Mouse (Mus musculus): ENCODE data around the gene Lrpprc. TPM values are rescaled to one million over a fixed set of nuclear protein-coding genes. Genes with fewer than 3 reads are reported as not detected.
A peak's percentile ranks its signal among the peaks of the same experiment; 100 is the strongest.

Gene Lrpprc
- polyA plus RNA-seq, 1 experiment from 2014 or later = 68.2 TPM

- Histone ChIP-seq H3K9ac (no peak within 1 kb of the TSS), H3K4me1 (no peaks in the 10 kb centered on the region), H3K27ac (no peak within 1 kb of the TSS), H3K36me3 (no peaks in the 10 kb centered on the region), H3K27me3 (replicated peaks) (peaks cover under 1% of the 10 kb centered on the region; the same call in 1 of the 2 replicates), H3K9me3 (replicated peaks) (no peaks in the 10 kb centered on the region), H3K4me2 (no peak within 1 kb of the TSS), H3K4me3 (no peak within 1 kb of the TSS)
- no peak; the same call in 1 of the 2 replicates for ATAC-seq
- WGBS (ENCODE audit: insufficient replicate concordance) = 59% methylated on average over 18 of the region's 18 CpGs
Observed at GRCm38 (mm10) chr17:84682734-84683717, 107.6 kb downstream of the Lrpprc start, which contains the start of gene Abcg5. TSS of gene Abcg5 (minus strand) at chr17:84683011.

- Histone ChIP-seq H3K4me3 (no peak overlapping the region), H3K9ac (no peak overlapping the region), H3K4me1 (no peaks in the 10 kb centered on the region), H3K36me3 (no peaks in the 10 kb centered on the region), H3K27ac (no peak overlapping the region), H3K27me3 (replicated peaks) (peaks cover 4% of the 10 kb centered on the region), H3K9me3 (replicated peaks) (no peaks in the 10 kb centered on the region), H3K4me2 (no peak overlapping the region)
- 51% methylated on average over 3 of the region's 3 CpGs for WGBS (ENCODE audit: insufficient replicate concordance)
- no peak for ATAC-seq
Observed at GRCm38 (mm10) chr17:84681670-84682069, 108.9 kb downstream of the Lrpprc start.

- no peak for ATAC-seq
- 65% methylated on average over 11 of the region's 11 CpGs for WGBS (ENCODE audit: insufficient replicate concordance)
- H3K27me3 ChIP-seq (replicated peaks) = peaks cover 36% of the 10 kb centered on the region
- H3K27ac ChIP-seq = no peak overlapping the region
- no peaks in the 10 kb centered on the region for H3K4me1 ChIP-seq
- no peaks in the 10 kb centered on the region for H3K36me3 ChIP-seq
- H3K4me3 ChIP-seq = no peak overlapping the region
- H3K9ac ChIP-seq = no peak overlapping the region
- H3K9me3 ChIP-seq (replicated peaks) = no peaks in the 10 kb centered on the region
- H3K4me2 ChIP-seq = no peak overlapping the region
Observed at GRCm38 (mm10) chr17:84677595-84677994, 113.0 kb downstream of the Lrpprc start.

GRCm38 (mm10) chr17:84675951-84676366, 114.6 kb downstream of the Lrpprc start, which contains the start of gene Abcg8:
TSS of gene Abcg8 (plus strand) at chr17:84676302.
- ATAC-seq = no peak

GRCm38 (mm10) chr17:84675204-84675603, 115.4 kb downstream of the Lrpprc start:
- Histone ChIP-seq H3K4me1 (no peaks in the 10 kb centered on the region), H3K9me3 (replicated peaks) (no peaks in the 10 kb centered on the region), H3K9ac (no peak overlapping the region), H3K27ac (no peak overlapping the region), H3K4me2 (no peak overlapping the region), H3K27me3 (replicated peaks) (peaks cover 37% of the 10 kb centered on the region), H3K36me3 (no peaks in the 10 kb centered on the region), H3K4me3 (no peak overlapping the region)
- no peak for ATAC-seq
- 49% methylated on average over 4 of the region's 4 CpGs for WGBS (ENCODE audit: insufficient replicate concordance)

More at GRCm38 (mm10) chr17:84675951-84676366, 114.6 kb downstream of the Lrpprc start, which contains the start of gene Abcg8:
- 3% methylated on average over 24 of the region's 24 CpGs for WGBS (ENCODE audit: insufficient replicate concordance)
- no peak within 1 kb of the TSS for H3K9ac ChIP-seq
- H3K4me3 ChIP-seq = peak within 1 kb of the TSS; percentile 21
- H3K4me1 ChIP-seq = no peaks in the 10 kb centered on the region
- no peaks in the 10 kb centered on the region for H3K36me3 ChIP-seq
- no peak within 1 kb of the TSS for H3K27ac ChIP-seq
- H3K4me2 ChIP-seq = peak within 1 kb of the TSS; percentile 62
- peaks cover 37% of the 10 kb centered on the region for H3K27me3 ChIP-seq (replicated peaks)
- no peaks in the 10 kb centered on the region for H3K9me3 ChIP-seq (replicated peaks)

GRCm38 (mm10) chr17:84674048-84674447, 116.5 kb downstream of the Lrpprc start:
- no peak for ATAC-seq
- no peaks in the 10 kb centered on the region for H3K9me3 ChIP-seq (replicated peaks)
- no peak overlapping the region for H3K4me3 ChIP-seq
- no peaks in the 10 kb centered on the region for H3K4me1 ChIP-seq
- no peaks in the 10 kb centered on the region for H3K36me3 ChIP-seq
- no peak overlapping the region for H3K4me2 ChIP-seq
- H3K9ac ChIP-seq = no peak overlapping the region
- peaks cover 37% of the 10 kb centered on the region for H3K27me3 ChIP-seq (replicated peaks)
- no peak overlapping the region for H3K27ac ChIP-seq
- 52% methylated on average over 7 of the region's 7 CpGs for WGBS (ENCODE audit: insufficient replicate concordance)

GRCm38 (mm10) chr17:84672376-84673369, 117.9 kb downstream of the Lrpprc start:
- Histone ChIP-seq H3K36me3 (no peaks in the 10 kb centered on the region), H3K27me3 (replicated peaks) (peaks cover 42% of the 10 kb centered on the region), H3K9me3 (replicated peaks) (no peaks in the 10 kb centered on the region), H3K4me3 (no peak overlapping the region), H3K4me2 (no peak overlapping the region), H3K4me1 (no peaks in the 10 kb centered on the region), H3K9ac (no peak overlapping the region), H3K27ac (no peak overlapping the region)
- no peak for ATAC-seq
- WGBS (ENCODE audit: insufficient replicate concordance) = 59% methylated on average over 16 of the region's 16 CpGs

- H3K36me3 ChIP-seq = no peaks in the 10 kb centered on the region
- H3K9me3 ChIP-seq (replicated peaks) = no peaks in the 10 kb centered on the region
- H3K4me1 ChIP-seq = no peaks in the 10 kb centered on the region
- no peak overlapping the region for H3K9ac ChIP-seq
- H3K4me2 ChIP-seq = no peak overlapping the region
- WGBS (ENCODE audit: insufficient replicate concordance) = 77% methylated on average over 3 of the region's 3 CpGs
- H3K4me3 ChIP-seq = no peak overlapping the region
- peaks cover 12% of the 10 kb centered on the region; the same call in 1 of the 2 replicates for H3K27me3 ChIP-seq (replicated peaks)
- ATAC-seq = no peak
- H3K27ac ChIP-seq = no peak overlapping the region
Observed at GRCm38 (mm10) chr17:84667848-84668247, 122.7 kb downstream of the Lrpprc start.

- WGBS (ENCODE audit: insufficient replicate concordance) = 27% methylated on average over 9 of the region's 9 CpGs
- no peak overlapping the region for H3K9ac ChIP-seq
- ATAC-seq = no peak
- peaks cover 8% of the 10 kb centered on the region; the same call in 1 of the 2 replicates for H3K27me3 ChIP-seq (replicated peaks)
- no peaks in the 10 kb centered on the region for H3K9me3 ChIP-seq (replicated peaks)
- no peak overlapping the region for H3K27ac ChIP-seq
- H3K4me2 ChIP-seq = no peak overlapping the region
- no peaks in the 10 kb centered on the region for H3K4me1 ChIP-seq
- no peak overlapping the region for H3K4me3 ChIP-seq
- H3K36me3 ChIP-seq = no peaks in the 10 kb centered on the region
Observed at GRCm38 (mm10) chr17:84665691-84666090, 124.9 kb downstream of the Lrpprc start.

GRCm38 (mm10) chr17:84665053-84665452, 125.5 kb downstream of the Lrpprc start:
- no peaks in the 10 kb centered on the region for H3K4me1 ChIP-seq
- H3K27me3 ChIP-seq (replicated peaks) = peaks cover 8% of the 10 kb centered on the region; the same call in 1 of the 2 replicates
- H3K4me2 ChIP-seq = no peak overlapping the region
- H3K27ac ChIP-seq = no peak overlapping the region
- no peak for ATAC-seq
- 65% methylated on average over 10 of the region's 10 CpGs for WGBS (ENCODE audit: insufficient replicate concordance)
- no peak overlapping the region for H3K4me3 ChIP-seq
- H3K9me3 ChIP-seq (replicated peaks) = no peaks in the 10 kb centered on the region
- no peak overlapping the region for H3K9ac ChIP-seq
- H3K36me3 ChIP-seq = no peaks in the 10 kb centered on the region

GRCm38 (mm10) chr17:84658951-84659350, 131.6 kb downstream of the Lrpprc start:
- 71% methylated on average over 8 of the region's 8 CpGs for WGBS (ENCODE audit: insufficient replicate concordance)
- no peak overlapping the region for H3K4me3 ChIP-seq
- no peak overlapping the region for H3K9ac ChIP-seq
- no peaks in the 10 kb centered on the region for H3K9me3 ChIP-seq (replicated peaks)
- no peaks in the 10 kb centered on the region for H3K4me1 ChIP-seq
- H3K27me3 ChIP-seq (replicated peaks) = no peaks in the 10 kb centered on the region
- no peak for ATAC-seq
- no peak overlapping the region for H3K27ac ChIP-seq
- H3K4me2 ChIP-seq = no peak overlapping the region
- no peaks in the 10 kb centered on the region for H3K36me3 ChIP-seq

Measured in liver, embryonic 12.5 days (tissue).